Mouse (Mus musculus): ENCODE measurements around the gene Kirrel.

The Kirrel gene

DNA sequence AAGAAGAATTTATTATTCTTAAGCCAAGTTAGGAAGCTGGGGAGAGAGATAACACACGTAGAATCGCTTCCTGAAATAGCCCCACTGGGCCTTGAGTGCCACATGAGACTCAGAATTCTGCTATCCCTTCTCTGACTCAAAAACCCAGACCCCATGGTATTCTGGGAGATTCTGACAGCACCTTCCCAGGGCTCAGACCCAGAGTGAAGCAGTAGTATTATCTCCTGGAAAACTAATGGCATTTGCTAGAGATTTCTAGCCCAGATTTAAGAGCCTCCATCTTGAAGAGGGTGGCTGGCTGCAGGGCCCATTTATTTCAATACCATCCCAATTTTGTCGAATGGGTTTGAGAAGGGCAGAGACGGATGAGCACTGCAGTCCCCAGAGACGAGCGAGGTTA is 6.9 kb downstream of the Kirrel start:
- DNase-seq (ENCODE audit: low read depth), result no peak

DNA sequence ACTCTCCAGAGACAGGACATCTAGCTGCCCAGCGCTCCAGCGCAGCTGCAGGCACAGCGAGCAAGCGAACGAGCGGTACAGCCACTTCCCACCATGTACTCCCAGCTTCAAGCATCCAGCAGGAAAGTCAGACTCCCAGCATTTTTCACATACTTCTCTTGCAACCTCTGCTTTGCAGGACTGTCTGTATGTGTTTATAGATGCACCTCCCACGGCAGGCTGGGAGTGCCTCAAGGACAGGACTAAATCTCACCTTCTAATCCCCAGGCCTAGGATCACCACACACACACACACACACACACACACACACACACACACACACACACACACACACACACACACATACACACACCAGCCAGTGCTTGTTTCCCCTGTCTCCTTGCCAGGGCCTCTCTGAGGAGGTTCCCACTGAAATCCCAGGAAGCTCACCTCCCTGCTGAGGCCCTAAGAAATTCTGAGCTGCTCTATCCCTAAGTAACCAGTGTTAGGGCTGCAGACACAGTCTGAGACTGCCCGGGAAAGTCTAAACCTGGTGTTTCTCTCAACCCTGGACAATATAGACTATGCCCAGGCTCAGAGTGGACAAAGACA is 9.2 kb downstream of the Kirrel start:
- no peak for DNase-seq (ENCODE audit: low read depth)

DNA sequence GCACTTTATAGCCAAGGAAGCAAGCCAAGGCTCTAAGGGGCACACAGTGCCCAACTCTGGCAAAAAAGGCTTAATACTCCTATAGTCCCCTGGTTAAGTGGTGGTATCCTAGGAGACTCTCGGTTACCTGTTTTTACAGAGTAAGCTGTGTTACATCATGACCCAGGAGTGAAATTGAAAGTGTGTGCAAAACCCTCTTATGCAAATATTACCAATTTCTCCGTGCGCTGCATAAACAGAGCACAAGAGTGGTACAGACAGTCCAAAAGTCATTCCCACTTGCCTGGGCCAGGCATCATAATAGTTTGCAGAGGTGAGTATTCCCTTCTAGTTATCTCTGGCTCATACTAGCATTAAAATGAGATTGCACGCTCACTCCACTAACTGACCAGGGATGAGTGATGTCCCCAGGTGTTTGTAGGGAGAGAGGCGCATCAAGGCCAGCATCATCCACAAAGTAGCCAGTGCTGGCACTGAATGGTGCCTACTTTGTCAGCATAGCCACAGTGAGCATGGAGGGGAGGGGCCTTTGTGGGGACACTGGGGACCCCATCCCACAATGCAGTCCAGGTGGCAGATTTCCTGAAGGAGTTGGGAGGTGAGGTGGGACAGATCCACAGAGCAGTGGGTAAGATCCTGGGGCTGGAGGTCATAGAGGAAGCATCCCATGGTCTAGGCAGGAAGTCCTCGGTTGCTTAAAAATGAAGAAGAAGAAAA is 10.3 kb downstream of the Kirrel start:
- no peak for DNase-seq (ENCODE audit: low read depth)

DNA sequence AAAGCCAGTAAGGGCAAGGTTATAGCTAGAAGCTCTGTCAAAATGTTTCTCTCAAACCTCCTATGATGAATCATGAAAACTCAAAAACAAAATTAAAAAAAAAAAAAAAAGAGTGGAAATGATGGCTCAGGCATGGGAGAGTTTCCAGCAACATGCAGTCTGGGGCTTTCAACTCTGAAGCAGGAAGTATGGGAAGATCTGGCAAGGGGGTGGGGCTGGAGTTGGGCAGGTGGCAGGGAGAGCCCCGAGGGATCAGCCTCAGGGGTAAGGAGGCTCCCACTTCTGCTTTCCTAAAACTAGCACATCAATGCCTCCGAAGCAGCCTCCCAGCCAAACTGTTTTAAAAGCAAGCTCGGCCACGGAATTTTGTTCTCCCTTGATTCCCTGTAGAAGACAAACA is 11.4 kb downstream of the Kirrel start:
- DNase-seq (ENCODE audit: low read depth), result no peak

DNA sequence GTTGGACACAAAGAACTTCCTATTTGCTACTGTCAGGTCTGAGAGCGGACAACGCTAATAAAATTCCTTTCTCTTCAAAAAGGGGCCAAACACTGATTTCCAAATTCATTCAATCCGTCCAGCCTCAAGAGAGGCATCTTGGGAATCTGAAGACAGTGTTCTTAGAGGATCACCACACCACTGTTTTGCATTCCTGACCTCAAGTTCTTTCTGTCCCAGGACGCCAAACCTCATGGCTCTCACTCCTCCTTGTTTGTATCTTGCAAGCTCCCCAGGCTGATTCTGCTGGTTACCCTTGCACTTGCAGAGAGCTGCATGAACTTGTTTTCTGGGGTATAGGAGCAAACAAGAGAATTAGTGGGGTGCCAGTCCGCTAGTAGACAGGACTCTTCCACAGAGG is 12.2 kb downstream of the Kirrel start:
- DNase-seq (ENCODE audit: low read depth), result no peak

DNA sequence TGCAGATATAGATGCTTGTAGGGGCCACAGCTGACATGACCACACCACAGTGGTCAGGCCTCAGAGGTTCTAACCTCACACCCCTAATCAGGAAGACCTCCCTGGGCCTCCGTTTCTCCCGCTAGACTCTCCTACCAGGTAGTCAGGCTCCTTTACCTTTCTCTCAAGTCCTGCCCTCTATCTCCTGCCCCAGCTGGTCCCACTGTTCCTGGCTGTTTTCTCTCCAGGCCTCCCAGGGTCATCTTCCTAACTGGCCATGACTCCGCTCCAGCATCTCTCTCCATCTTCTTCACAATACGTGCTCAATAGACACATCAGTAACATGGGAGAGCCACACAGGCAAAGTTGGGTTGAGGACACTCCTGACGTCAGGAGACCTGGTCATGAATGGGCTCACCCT is 12.9 kb downstream of the Kirrel start:
- DNase-seq (ENCODE audit: low read depth), result no peak

DNA sequence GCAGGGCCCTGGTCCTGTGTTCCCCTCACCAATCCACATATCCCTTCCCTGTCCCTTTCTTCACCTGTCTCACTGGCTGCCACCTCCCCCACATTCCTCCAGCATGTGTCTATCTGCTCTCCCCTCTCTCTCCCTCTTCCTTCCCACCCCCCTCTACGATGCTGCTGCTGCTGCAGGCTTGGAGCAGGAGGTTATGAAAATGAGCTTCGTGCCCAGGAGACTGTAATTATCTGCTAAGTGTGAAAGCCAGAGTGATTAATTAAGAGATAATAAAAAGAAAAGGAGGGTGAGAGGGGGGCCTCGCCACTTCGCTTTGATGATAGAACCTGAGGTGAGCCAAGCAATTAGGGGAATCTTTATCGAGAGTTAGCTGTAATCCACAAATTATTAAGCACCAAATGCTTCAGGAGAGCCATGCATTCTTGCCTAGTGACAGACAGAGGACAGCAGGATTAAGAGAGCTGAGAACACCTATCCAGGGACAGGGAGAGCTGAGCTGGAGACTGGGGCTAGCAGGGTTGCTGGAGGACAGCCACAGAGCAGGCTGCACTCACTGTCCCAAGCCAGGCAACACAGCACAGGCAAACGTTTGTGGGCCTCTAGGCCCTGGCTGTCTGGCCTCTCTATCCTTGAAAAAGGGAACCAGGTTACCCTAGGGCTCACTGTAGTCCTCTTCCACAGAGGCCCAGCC is 13.6 kb downstream of the Kirrel start:
- DNase-seq (ENCODE audit: low read depth), result no peak

DNA sequence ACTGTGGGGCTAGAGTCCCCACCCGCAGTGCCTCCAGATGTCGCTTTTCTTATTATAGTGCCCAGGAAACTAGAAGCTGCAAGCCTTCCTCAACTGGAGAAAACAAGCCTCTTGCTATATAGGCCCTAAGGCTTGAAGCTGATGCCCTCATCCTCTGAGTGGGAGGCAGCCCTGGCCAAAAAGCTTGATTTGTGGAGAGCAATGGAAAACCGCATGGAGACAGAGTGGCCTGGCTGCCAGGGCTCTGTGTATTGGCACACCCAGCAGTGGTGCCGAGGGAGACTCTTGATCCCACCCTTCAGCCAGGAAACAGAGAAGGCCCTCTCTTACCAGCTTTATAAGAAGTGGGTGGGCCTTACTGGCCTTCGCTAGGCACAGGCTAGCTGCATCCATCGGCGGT is 15.4 kb downstream of the Kirrel start:
- no peak for DNase-seq (ENCODE audit: low read depth)

DNA sequence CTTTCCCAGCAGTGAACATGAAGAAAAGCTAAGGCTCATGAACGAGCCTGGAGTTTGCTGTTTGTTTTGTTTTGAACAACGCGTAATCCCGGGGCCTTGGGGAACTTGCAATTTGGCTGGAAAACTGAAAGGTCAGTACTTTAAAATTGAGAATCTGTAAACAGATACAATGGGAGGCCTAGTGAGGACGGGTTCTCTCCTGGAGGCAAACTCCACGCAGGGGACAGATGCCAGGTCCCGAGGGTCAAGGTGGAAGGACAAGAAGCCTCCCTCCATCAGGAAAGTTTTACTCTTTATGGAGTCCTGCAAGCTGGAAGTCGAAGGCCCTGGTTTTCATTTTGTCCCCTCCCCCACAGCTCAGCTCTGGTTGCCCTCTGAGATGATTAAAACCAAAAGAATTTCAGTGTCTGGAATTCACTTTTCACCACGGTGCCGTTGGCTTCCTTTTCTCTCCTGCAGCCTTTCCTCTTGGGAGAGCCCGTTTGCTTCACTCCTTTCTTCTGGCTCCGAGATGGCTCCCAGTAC is 16.7 kb downstream of the Kirrel start:
- DNase-seq (ENCODE audit: low read depth), result no peak

DNA sequence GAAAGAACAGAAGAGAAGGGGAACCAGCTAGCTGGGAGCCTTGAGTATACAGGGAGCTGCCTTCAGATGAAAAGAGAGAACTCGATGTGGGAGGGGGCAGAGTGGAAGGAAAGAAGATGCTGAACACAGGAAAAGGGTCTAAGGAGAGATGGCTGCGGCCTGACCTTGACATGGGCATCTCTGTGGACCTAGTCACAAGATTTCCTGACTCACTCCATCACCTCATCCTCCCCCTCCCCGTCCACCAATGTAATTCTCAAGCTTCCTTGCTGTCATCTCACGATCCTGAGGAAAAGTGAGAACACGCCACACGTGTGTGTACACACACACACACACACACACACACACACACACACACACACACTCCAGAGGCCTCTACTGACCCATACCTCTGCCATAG is 17.2 kb downstream of the Kirrel start:
- DNase-seq (ENCODE audit: low read depth), result no peak

DNA sequence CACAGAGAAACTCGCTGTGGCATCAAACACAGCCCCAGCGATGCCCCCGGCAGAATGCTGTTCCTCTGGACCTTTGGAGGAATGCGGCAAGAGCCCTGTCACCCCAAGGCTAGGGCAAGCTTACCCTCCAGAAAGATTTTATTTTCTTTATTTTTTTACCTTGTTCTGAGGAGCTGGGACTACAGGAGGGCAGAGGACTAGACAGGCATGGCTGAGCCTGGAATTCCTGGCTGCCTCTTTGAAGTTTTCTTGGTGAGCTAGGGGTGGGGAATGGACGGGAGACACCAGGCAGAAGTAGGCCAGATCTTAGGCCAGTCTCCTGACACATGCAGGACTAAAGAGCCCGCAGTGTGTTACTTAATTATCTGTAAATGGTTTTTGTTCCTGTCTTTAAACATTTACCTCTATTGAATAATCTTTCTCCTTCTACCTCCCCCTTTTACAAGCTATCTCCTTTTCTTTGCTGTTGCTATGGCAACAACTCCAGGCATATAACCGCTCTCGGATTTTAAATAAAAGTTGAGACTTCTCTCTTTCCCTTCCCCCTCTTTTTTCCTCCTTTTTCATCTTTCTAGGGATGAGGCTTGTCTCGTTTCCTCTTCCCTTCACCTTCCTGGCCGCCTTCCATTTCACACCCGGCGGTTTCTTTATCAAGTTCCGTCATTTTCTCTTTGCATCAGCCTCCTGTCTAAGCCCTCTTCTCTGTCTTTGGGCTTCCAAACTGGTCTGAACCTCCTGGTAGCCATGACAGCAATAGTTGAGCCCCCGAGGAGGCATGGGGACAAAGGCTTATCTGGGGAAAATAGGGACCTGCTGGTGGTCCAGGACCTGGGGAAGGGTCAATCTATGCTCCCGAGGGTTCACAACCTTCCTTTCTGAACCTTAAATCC is 19.9 kb downstream of the Kirrel start:
- no peak for DNase-seq (ENCODE audit: low read depth)

DNA sequence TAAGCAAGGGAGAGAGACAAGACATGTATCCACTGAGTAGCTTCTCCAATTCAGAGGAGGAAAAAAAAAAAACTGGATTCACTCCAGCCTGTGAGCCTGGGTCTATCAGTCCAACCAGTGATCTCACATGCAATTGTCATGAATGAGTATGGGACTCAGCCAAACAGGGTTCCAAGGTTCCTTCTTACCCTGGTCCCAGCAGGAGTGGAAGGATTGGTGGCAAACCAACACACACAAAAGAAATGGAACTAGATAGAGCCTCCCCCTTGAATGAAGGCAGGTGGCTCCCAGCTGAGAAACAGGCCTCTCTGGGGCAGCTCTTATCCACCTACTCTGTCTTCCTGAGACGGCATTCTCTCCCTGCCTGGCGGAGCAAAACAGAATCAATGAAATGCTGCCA is 21.5 kb downstream of the Kirrel start:
- DNase-seq (ENCODE audit: low read depth), result no peak

DNA sequence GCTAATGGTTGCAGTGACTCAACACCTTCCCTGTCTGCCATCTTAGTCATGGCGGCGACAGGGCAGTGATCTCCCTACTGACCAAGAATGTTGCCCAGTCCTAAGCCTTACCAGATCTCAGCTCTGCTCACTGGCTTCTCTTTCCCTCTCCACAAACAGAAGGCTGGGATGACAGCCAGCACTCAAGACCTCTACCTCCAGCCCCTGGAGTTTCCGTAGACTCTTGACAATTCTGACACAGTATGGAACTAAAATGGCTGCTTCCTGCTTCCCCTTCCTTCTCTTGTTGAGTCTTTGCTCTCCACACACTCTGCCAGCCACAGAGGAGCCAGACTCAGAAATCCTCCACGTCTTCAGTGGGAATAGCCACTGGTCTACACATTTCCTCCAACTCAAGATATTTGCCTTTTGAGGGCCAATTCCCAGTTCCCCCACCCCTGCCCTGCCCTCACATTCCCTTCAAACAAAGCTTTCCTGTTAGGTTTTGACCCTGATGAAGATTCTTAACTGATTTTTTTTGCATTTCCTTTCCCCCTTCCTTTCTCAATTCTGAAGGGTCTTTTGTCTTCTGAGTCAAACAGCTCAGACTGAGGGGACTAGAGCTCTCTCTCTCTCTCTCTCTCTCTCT is 22.3 kb downstream of the Kirrel start:
- DNase-seq (ENCODE audit: low read depth), result no peak

DNA sequence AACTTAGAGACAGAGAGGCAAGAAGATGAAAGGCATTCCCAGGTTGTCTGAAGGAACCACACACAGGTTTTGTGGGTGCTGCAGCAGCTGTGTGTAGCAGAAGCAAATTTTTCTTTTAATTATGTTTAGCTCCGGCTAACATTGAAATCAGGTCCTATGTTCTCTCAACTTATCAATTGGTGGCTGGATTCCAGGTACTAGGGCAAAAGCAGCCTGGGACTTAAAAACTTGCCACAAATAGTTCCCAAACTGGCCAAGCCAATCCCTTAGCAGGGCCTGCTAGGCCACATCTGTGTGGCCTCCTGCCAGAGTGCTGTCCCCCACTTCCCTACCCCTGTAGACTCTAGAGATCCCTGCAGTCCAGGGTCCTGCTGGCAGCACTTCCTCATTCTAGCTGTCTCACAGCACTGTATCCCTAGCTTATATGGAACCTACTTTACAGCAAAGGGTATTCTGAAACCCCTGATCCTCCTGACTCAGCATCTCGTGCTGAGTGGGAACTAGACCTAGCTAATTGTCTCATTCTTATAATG is 23.2 kb downstream of the Kirrel start:
- no peak for DNase-seq (ENCODE audit: low read depth)

DNA sequence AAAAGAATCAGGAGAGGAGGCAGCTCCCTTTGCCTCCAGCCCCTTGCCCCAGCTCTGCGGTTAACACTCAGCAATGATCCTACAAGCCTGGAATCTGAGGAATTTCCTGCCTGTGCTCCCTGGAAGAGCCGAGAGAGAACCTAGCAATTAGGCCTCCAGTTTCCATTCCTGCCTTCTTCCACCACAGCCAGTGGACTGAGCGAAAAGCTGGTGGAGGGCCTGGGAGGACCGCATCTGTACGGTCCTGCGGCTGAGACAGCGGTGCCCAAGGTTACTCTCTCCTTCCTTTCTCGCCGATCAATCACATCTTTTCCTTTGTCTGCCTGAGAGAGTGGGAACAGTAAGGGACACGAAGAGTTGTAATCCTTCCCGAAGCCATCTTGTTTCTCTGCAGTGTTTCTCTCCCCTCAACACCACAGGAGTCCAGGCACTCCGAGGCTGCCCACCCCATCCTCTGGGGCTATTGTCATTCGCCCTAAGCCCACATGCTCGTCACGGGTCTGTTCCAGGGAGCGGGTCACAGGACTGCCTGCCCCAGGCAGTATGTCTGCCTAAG is 23.8 kb downstream of the Kirrel start:
- DNase-seq (ENCODE audit: low read depth), result no peak

DNA sequence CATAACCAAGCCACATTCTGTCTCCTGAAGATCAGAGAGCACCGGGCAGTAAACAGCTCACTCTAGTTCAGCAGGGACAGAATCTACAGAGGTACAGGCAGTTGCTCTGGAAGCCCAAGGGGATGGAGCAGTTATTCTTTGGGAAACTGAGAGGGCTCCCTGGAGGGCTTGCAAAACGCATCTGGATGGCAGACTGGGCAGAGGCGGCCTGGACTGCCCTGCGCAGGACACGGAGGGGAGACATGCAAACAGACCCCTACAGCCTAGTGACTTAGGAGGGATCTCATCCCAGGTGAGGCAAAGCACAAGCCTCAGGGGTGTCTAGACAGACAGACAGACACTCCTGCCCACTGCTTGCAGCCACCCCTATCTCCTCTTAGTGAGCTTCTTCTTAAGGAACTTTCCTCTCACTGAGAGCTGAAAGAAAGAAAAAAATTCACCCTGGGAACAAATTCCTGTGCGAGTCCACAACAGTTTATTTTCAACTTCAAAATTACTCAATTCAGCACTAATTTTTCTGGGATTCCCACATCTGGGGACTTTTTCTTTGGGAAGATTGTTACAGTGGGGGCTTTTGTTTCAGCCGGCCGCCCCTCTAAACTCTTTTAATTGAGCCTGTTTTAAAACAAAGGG is 24.4 kb downstream of the Kirrel start:
- DNase-seq (ENCODE audit: low read depth), result no peak

DNA sequence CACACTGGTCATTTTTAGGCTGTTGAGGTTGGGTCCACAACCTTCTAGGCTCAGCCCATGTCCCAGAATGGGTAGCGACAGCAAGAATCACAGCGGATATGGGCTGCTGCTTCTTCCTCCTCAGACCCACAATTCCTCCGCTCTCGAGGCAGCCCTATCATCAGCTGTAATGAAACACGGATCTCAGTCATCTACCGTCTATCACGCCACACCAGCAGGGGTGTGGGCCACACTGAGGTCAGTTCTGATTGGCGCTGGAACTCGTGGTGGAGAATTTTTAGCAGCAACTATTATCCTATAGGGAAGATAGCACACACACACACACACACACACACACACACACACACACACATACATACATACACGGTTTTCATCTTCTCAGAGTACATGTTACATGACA is 25.1 kb downstream of the Kirrel start:
- DNase-seq (ENCODE audit: low read depth), result no peak

DNA sequence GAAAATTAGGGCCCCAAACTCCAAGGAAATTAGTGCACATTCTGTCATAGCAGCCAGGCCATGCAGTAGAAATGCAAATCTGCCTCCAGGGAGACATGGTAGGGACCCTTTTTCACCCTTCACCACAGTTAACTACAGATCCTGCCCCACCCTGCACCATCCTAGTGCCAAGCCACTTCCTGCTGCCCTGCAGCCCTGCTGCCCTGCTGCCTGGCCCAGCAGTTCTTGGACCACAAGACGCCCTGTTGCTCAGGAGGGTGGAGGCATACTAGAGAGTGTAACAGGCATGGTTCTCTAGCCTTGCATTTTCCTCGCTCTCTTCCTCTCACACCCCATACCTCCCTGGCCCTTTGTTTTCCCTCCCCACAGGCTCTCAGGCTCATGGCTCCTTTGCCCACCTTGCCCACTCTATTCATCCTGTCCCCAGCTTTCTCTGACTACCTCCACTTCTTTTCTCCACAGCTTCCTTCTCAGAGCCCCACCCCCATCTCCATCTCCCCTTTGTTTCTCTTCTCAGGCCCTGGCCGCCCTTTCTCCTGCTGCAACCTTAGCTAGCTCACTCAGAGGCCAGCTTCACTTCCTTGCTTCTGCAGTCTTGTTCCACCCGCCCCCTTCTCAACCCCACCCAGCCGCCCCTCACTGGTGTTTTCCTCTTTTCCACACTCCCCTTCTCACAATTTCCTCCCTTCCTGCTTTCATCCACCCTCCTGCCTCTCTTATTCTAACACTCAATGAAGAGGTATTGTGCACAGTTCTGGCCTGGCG is 29.9 kb downstream of the Kirrel start:
- no peak for DNase-seq (ENCODE audit: low read depth)

DNA sequence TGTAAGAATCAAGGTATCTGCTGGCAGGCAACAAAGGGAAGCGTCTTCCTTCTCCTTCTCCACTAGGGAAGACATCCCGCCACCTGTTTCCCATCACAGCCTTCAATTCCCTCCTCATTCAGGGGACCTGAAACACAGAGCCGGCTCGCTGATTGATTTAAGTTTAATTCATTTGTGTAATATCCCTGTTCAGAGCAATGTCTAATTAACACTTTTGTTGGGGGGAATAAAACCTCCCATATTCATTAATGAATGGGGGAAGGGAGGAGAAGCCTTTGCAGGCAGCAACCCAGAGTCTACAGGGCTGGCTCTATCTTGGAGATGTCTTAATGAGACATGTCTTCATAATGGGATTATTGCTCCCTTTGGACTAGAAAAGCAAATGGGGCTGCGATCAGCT is 34.3 kb downstream of the Kirrel start:
- no peak for DNase-seq (ENCODE audit: low read depth)

DNA sequence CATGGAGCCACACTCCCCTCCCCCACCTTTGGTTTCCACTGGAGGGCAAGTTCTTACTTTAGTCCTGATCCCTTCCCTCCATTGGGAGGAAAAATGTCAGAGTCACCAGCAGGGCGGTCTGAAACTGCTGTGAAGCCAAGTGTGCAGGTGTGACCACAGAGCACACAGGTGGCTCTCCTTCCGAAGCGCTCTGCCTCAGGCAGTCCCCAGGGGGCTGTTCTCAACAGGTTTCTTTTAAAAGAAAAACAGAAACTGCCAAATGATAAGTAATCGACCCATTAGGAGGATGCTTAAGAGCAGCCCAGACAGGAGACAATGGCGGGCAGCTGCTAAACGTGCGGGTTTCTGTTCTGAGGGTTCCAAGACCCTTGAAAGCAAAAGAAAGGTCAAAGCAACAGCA is 37.8 kb downstream of the Kirrel start:
- no peak for DNase-seq (ENCODE audit: low read depth)

Data from naive thymus-derived CD4-positive, alpha-beta T cell, adult 2 months (primary cell).